Mouse (Mus musculus) midbrain, embryonic 14.5 days (tissue): ENCODE results near the gene Nsmce1. TPM values are rescaled to one million over a fixed set of nuclear protein-coding genes. Genes with fewer than 3 reads are reported as not detected.

Experiments
- ATAC-seq: fragments of 200-750 bp; cut with Nextera tagmentation; 2 replicates; pipeline ENCODE4 v1.8.0; 2017; ENCODE audit warnings: moderate number of reproducible peaks, moderate library complexity; ENCODE audit not compliant: low FRiP score, low TSS enrichment
- DNase-seq: peaks from one replicate; pipeline ENCODE4 v3.0.0-alpha.2; 2015
- H3K27ac ChIP-seq: fragments of 300-500 bp; sonication (generic); replicated peaks from 2 replicates; pipeline ENCODE4 v1.5.1; 2014; ENCODE audit warnings: mild to moderate bottlenecking, low read depth, low read length, moderate library complexity
- H3K27me3 ChIP-seq: fragments of 300-500 bp; sonication (generic); 2 replicates; pipeline ENCODE4 v1.6.1; 2014; ENCODE audit warnings: low read length, control low read depth, mixed read lengths; ENCODE audit not compliant: control insufficient read depth, insufficient read depth
- H3K36me3 ChIP-seq: fragments of 300-500 bp; sonication (generic); 2 replicates; pipeline ENCODE4 v1.6.1; 2014; ENCODE audit warnings: low read length, control low read depth; ENCODE audit not compliant: control insufficient read depth, insufficient read depth
- H3K4me1 ChIP-seq: fragments of 300-500 bp; sonication (generic); 2 replicates; pipeline ENCODE4 v1.6.1; 2014; ENCODE audit warnings: mild to moderate bottlenecking, antibody characterized with exemption, low read length, control low read depth; ENCODE audit not compliant: control insufficient read depth, insufficient read depth
- H3K4me2 ChIP-seq: fragments of 300-500 bp; sonication (generic); 2 replicates; pipeline ENCODE4 v1.6.1; 2014; ENCODE audit warnings: mild to moderate bottlenecking, low read length, moderate library complexity
- H3K4me3 ChIP-seq: fragments of 300-500 bp; sonication (generic); replicated peaks from 2 replicates; pipeline ENCODE4 v1.5.1; 2014; ENCODE audit warnings: low read depth, low read length
- H3K9ac ChIP-seq: fragments of 300-500 bp; sonication (generic); replicated peaks from 2 replicates; pipeline ENCODE4 v1.6.1; 2014; ENCODE audit warnings: mild to moderate bottlenecking, low read length, moderate library complexity
- H3K9me3 ChIP-seq: fragments of 300-500 bp; sonication (generic); 2 replicates; pipeline ENCODE4 v1.6.1; 2016; ENCODE audit warnings: low read length, control low read depth, mixed read lengths; ENCODE audit not compliant: control insufficient read depth
- WGBS: fragments of 180-500 bp; shearing (Covaris S2); extraction: QIAGEN DNeasy Blood & Tissue Kit; methylation state at CpG from one replicate; pipeline ENCODE4 v1.1.7; 2014; 5-methylcytosine and 5-hydroxymethylcytosine counted together
- polyA plus RNA-seq: library from polyadenylated mRNA; unstranded; fragments of >200 nt; fragmentation: Nextera tagmentation; extraction: Ambion mirVana; gene quantifications from 2 replicates; pipeline ENCODE4 v1.2.1, GENCODE M21; 2014

Nsmce1 gene
- polyA plus RNA-seq, 1 experiment from 2014 or later, result 101 TPM

DNA sequence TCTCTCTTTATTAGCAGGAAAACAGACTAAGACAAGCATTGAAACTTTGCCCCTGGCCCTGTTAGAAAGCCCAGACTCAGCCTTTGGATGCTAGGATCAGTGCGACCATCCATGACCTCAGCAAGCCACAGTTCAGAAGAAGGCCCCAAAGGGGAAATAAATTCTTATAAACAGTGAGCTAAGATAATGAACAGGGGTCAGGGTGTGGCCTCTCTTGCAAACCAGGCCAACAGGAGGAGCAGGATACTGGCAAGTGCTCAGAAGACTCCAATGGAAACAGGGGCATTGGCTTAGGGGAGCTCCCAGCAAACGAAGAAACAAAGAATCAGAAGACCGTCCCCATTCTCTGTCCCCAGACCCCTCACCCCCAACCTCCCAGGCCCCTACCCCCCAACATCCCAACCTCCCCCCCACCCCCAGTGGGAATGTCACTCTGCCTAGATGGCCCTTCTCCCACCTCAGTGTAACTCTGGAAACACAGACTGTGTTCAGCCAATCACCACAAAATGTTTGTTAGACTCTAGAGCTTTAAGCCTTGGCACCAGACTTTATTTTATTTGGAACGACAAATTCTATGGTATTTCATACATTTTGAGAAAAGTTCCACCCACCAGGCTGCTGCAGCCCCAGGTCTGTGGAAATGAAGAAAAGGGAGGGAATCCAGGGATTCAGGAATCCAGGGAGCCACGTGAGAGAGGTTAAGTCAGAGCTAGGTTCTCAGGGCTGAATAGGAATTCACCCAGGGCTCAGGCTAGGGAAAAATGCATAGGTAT lies 23.9 kb upstream of the Nsmce1 start:
- no peak for DNase-seq
- no peak overlapping the region for H3K4me2 ChIP-seq

GRCm38 (mm10) chr7:125511852-125512251 lies 20.5 kb upstream of the Nsmce1 start:
- DNase-seq, result no peak
- H3K27me3 ChIP-seq, result no peaks in the 10 kb centered on the region
- no peak overlapping the region for H3K9ac ChIP-seq
- 79% methylated on average over 2 of the region's 2 CpGs for WGBS
- ATAC-seq, result no peak
- no peaks in the 10 kb centered on the region for H3K4me1 ChIP-seq
- no peak overlapping the region for H3K27ac ChIP-seq
- no peak overlapping the region for H3K4me2 ChIP-seq
- H3K36me3 ChIP-seq, result no peaks in the 10 kb centered on the region
- H3K9me3 ChIP-seq, result no peaks in the 10 kb centered on the region
- no peak overlapping the region for H3K4me3 ChIP-seq

More for the DNA sequence above, 23.9 kb upstream of the Nsmce1 start:
- H3K27ac ChIP-seq, result no peak overlapping the region
- no peak for ATAC-seq
- H3K9me3 ChIP-seq, result no peaks in the 10 kb centered on the region
- no peak overlapping the region for H3K9ac ChIP-seq
- 63% methylated on average over 5 of the region's 5 CpGs for WGBS
- H3K36me3 ChIP-seq, result no peaks in the 10 kb centered on the region
- no peaks in the 10 kb centered on the region for H3K4me1 ChIP-seq
- H3K27me3 ChIP-seq, result no peaks in the 10 kb centered on the region
- no peak overlapping the region for H3K4me3 ChIP-seq

DNA sequence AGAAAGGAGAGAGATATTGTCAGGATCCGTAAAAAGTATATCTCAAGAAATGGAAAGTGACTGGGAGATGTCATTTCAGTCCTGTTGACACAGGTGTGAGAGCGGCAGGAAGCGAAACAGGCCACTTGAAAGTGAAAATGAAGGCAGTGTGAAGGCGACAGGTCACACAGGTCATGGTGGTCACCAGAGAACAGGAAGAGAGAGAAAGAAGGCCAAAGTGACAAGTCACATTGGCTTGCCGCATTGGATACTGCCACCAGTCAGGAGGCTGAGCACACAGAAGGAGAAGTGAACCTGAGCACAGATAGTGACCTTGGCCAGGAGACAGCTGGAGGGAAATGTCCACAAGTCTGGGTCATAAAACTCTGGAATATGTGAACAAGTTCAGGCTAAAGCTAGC lies 20.0 kb upstream of the Nsmce1 start:
- Histone ChIP-seq H3K27ac (no peak overlapping the region), H3K36me3 (no peaks in the 10 kb centered on the region), H3K9ac (no peak overlapping the region), H3K4me2 (no peak overlapping the region), H3K27me3 (no peaks in the 10 kb centered on the region), H3K9me3 (no peaks in the 10 kb centered on the region), H3K4me1 (no peaks in the 10 kb centered on the region), H3K4me3 (no peak overlapping the region)
- DNase-seq (no peak), ATAC-seq (no peak)
- 91% methylated on average over 5 of the region's 5 CpGs for WGBS

GRCm38 (mm10) chr7:125507279-125507678 lies 15.9 kb upstream of the Nsmce1 start:
- 88% methylated on average over 2 of the region's 2 CpGs for WGBS
- no peak for ATAC-seq

DNA sequence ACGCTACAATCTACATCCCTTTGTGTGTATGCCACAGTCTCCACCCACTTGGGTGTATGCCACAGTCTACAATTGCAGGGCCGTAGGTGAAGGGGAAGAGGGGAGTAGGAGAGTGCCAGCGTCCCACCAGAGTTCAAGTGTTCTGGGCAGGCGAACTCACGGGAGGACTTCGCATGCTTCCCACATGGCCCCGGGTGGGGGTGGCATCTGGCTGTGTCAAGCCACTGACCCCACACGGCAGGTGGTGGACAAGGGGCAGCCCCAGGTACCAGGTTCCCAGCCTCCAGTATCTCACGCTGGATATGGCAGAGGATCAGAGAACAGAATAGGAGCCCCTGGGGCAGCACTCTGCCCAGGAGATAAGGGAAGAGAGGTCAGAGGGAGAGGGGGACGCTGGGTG lies 14.2 kb upstream of the Nsmce1 start:
- no peak overlapping the region for H3K27ac ChIP-seq
- H3K9me3 ChIP-seq, result no peaks in the 10 kb centered on the region
- no peak for DNase-seq
- no peaks in the 10 kb centered on the region for H3K4me1 ChIP-seq
- H3K4me3 ChIP-seq, result no peak overlapping the region
- no peaks in the 10 kb centered on the region for H3K27me3 ChIP-seq
- no peak overlapping the region for H3K9ac ChIP-seq
- no peaks in the 10 kb centered on the region for H3K36me3 ChIP-seq
- H3K4me2 ChIP-seq, result no peak overlapping the region
- 89% methylated on average over 10 of the region's 10 CpGs for WGBS
- ATAC-seq, result no peak

More at GRCm38 (mm10) chr7:125507279-125507678, 15.9 kb upstream of the Nsmce1 start:
- Histone ChIP-seq H3K4me1 (no peaks in the 10 kb centered on the region), H3K9me3 (no peaks in the 10 kb centered on the region), H3K27ac (no peak overlapping the region), H3K36me3 (no peaks in the 10 kb centered on the region), H3K9ac (no peak overlapping the region), H3K4me2 (no peak overlapping the region), H3K4me3 (no peak overlapping the region), H3K27me3 (no peaks in the 10 kb centered on the region)
- no peak for DNase-seq

GRCm38 (mm10) chr7:125504618-125505017 lies 13.2 kb upstream of the Nsmce1 start:
- ATAC-seq (no peak), DNase-seq (no peak)
- Histone ChIP-seq H3K4me1 (no peaks in the 10 kb centered on the region), H3K9ac (no peak overlapping the region), H3K36me3 (no peaks in the 10 kb centered on the region), H3K4me3 (no peak overlapping the region), H3K27ac (no peak overlapping the region), H3K27me3 (no peaks in the 10 kb centered on the region), H3K9me3 (no peaks in the 10 kb centered on the region), H3K4me2 (no peak overlapping the region)
- WGBS, result 88% methylated on average over 5 of the region's 5 CpGs

GRCm38 (mm10) chr7:125503374-125504092 lies 12.1 kb upstream of the Nsmce1 start:
- no peak for ATAC-seq
- no peak for DNase-seq
- H3K36me3 ChIP-seq, result no peaks in the 10 kb centered on the region
- no peaks in the 10 kb centered on the region for H3K4me1 ChIP-seq
- H3K27me3 ChIP-seq, result no peaks in the 10 kb centered on the region
- no peak overlapping the region for H3K9ac ChIP-seq
- 83% methylated on average over 5 of the region's 5 CpGs for WGBS
- H3K4me3 ChIP-seq, result no peak overlapping the region
- H3K9me3 ChIP-seq, result no peaks in the 10 kb centered on the region
- H3K4me2 ChIP-seq, result no peak overlapping the region
- H3K27ac ChIP-seq, result no peak overlapping the region

GRCm38 (mm10) chr7:125500879-125501278 lies 9.5 kb upstream of the Nsmce1 start:
- no peak overlapping the region for H3K9ac ChIP-seq
- no peak overlapping the region for H3K27ac ChIP-seq
- H3K27me3 ChIP-seq, result no peaks in the 10 kb centered on the region
- H3K4me1 ChIP-seq, result no peaks in the 10 kb centered on the region
- H3K9me3 ChIP-seq, result no peaks in the 10 kb centered on the region
- no peak overlapping the region for H3K4me2 ChIP-seq
- H3K36me3 ChIP-seq, result no peaks in the 10 kb centered on the region
- DNase-seq (no peak), ATAC-seq (no peak)
- WGBS, result 94% methylated on average over 7 of the region's 7 CpGs
- H3K4me3 ChIP-seq, result no peak overlapping the region
